8 mouse cellular contexts compared by ENCODE assay signal in the genomic region with DNA sequence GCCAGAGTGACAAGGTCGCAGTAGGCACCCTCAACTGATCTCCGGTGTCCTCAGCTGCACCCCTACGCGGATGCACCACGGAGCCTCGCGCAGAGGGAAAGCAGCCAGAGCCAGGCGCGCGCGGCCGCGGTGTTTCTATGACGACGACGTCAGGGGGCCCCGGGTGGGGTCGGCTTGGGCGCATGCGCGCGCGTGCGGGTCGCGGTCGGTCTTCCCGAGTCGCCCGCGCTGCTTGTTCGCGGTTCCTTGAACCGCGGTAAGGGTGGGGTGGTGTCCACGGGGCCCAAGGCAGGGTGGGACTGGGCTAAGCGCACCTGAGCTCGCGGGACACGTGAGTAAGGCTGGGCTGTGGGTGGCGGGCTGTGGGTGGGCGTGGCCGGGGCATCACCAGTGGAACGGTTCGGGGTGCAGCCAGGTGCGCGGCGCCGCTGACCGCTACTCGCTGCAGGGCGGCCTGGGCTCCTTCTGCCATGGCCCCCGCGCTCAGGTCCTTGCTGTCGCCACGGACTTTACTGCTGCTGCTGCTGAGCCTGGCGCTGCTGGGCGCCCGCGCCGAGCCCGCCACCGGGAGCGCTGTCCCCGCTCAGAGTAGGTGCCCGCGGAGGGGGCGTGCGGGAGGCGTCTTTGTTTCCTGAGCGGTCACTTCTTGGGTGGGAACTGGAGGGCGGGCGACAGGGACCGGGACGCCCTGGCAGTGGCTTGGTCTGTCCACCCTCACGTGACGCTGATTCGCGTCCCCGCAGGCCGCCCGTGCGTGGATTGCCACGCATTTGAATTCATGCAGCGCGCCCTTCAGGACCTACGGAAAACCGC. TPM values are rescaled to one million over a fixed set of nuclear protein-coding genes. Genes with fewer than 3 reads are reported as not detected.
DNase-seq lines count a peak whose midpoint lies in the region; ATAC-seq and TF ChIP-seq lines count a peak whose summit lies in the region.

A gene (plus strand): TSS at position 125 of the 813 bp plus-strand sequence.

- 0% methylated on average over 83 of the region's 88 CpGs for WGBS in forebrain, embryonic 13.5 days
- under 1% methylated on average over 88 of the region's 88 CpGs for WGBS in heart, postnatal 0 days
- WGBS in liver, postnatal 0 days (ENCODE audit: insufficient replicate concordance) = under 1% methylated on average over 83 of the region's 88 CpGs

- H3K36me3 ChIP-seq in ES-Bruce4 (ENCODE audit: control insufficient read depth, insufficient read depth, low read length, poor library complexity, severe bottlenecking) = no peaks in the 10 kb centered on the region
- peaks cover 19% of the 10 kb centered on the region for H3K36me3 ChIP-seq in forebrain, embryonic 13.5 days (ENCODE audit: poor library complexity, severe bottlenecking)
- H3K36me3 ChIP-seq in heart, postnatal 0 days (replicated peaks; ENCODE audit: control insufficient read depth, insufficient read depth, low read length) = no peaks in the 10 kb centered on the region
- no peaks in the 10 kb centered on the region for H3K36me3 ChIP-seq in liver, postnatal 0 days (replicated peaks; ENCODE audit: insufficient read depth, low read length)

- H3K4me3 ChIP-seq in ES-Bruce4 (ENCODE audit: low read depth, low read length) = peak within 1 kb of the TSS; percentile 79
- peak within 1 kb of the TSS; percentile 57 for H3K4me3 ChIP-seq in brown adipose tissue, adult 24 weeks (ENCODE audit: insufficient read depth, low read depth, low read length)
- H3K4me3 ChIP-seq in forebrain, embryonic 13.5 days = peak within 1 kb of the TSS; percentile 96
- H3K4me3 ChIP-seq in heart, postnatal 0 days (ENCODE audit: low read depth, low read length) = peak within 1 kb of the TSS; percentile 82
- H3K4me3 ChIP-seq in liver, postnatal 0 days (ENCODE audit: low read depth, low read length) = peak within 1 kb of the TSS; percentile 64

- peak within 1 kb of the TSS; percentile 45 for H3K9ac ChIP-seq in ES-Bruce4 (ENCODE audit: low read depth, poor library complexity, severe bottlenecking)
- H3K9ac ChIP-seq in forebrain, embryonic 13.5 days = peak within 1 kb of the TSS; percentile 94
- peak within 1 kb of the TSS; percentile 53 for H3K9ac ChIP-seq in heart, postnatal 0 days (replicated peaks; ENCODE audit: low read depth, low read length)
- H3K9ac ChIP-seq in liver, postnatal 0 days (replicated peaks) = peak within 1 kb of the TSS; percentile 41

- TF ChIP-seq CTCF in ES-Bruce4 (IDR thresholded peaks at IDR 0.05; ENCODE audit: low read depth, low read length) = no peak
- TF ChIP-seq CTCF in heart, postnatal 0 days (IDR thresholded peaks at IDR 0.05; ENCODE audit: low read depth) = no peak; the same call in 1 of the 2 replicates
- peak; percentile 36 for TF ChIP-seq CTCF in liver, postnatal 0 days (IDR thresholded peaks at IDR 0.05; ENCODE audit: low read depth)

- H3K4me2 ChIP-seq in forebrain, embryonic 13.5 days = peak within 1 kb of the TSS; percentile 89
- peak within 1 kb of the TSS; percentile 96 for H3K4me2 ChIP-seq in heart, postnatal 0 days (ENCODE audit: low read depth, low read length)
- H3K4me2 ChIP-seq in liver, postnatal 0 days (ENCODE audit: low read depth, low read length) = peak within 1 kb of the TSS; percentile 87

- H3K27me3 ChIP-seq in ES-Bruce4 (ENCODE audit: control insufficient read depth, insufficient read depth, low read length, poor library complexity, severe bottlenecking) = peaks cover 3% of the 10 kb centered on the region; the same call in 1 of the 2 replicates
- no peaks in the 10 kb centered on the region for H3K27me3 ChIP-seq in forebrain, embryonic 13.5 days
- H3K27me3 ChIP-seq in heart, postnatal 0 days (ENCODE audit: control insufficient read depth, insufficient read depth, low read length) = peaks cover 17% of the 10 kb centered on the region
- H3K27me3 ChIP-seq in liver, postnatal 0 days (ENCODE audit: insufficient read depth, low read length) = peaks cover 25% of the 10 kb centered on the region

- no peaks in the 10 kb centered on the region; the same call in 1 of the 2 replicates for H3K9me3 ChIP-seq in ES-Bruce4 (replicated peaks; ENCODE audit: control insufficient read depth, insufficient read depth, low read length, poor library complexity, severe bottlenecking)
- no peaks in the 10 kb centered on the region for H3K9me3 ChIP-seq in forebrain, embryonic 13.5 days (replicated peaks)
- no peaks in the 10 kb centered on the region for H3K9me3 ChIP-seq in heart, postnatal 0 days (replicated peaks; ENCODE audit: control insufficient read depth, low read length)
- no peaks in the 10 kb centered on the region for H3K9me3 ChIP-seq in liver, postnatal 0 days (ENCODE audit: low read length)

- peak; percentile 91 for ATAC-seq in forebrain, embryonic 13.5 days
- peak; percentile 83 for ATAC-seq in heart, postnatal 0 days (ENCODE audit: insufficient read depth, low read depth)
- ATAC-seq in liver, postnatal 0 days = peak; percentile 56
- ATAC-seq in neutrophil, adult 5-6 weeks (ENCODE audit: extremely low read depth, insufficient number of reproducible peaks, low FRiP score, poor library complexity, severe bottlenecking) = 0 out of 2 replicates have a peak, but pooled peaks have one; percentile 10

- TF ChIP-seq POLR2A in ES-Bruce4 (IDR thresholded peaks at IDR 0.05; ENCODE audit: insufficient read depth, low read length) = no peak

- no peaks in the 10 kb centered on the region for H3K4me1 ChIP-seq in ES-Bruce4 (ENCODE audit: control insufficient read depth, insufficient read depth, low read length)
- H3K4me1 ChIP-seq in brown adipose tissue, adult 24 weeks (ENCODE audit: control insufficient read depth, insufficient read depth, insufficient read length, low read length) = no peaks in the 10 kb centered on the region
- H3K4me1 ChIP-seq in forebrain, embryonic 13.5 days = peaks cover 31% of the 10 kb centered on the region
- H3K4me1 ChIP-seq in heart, postnatal 0 days (ENCODE audit: control insufficient read depth, insufficient read depth) = 0 out of 2 replicates have a peak, but pooled peaks cover 4% of the 10 kb centered on the region
- H3K4me1 ChIP-seq in liver, postnatal 0 days (ENCODE audit: insufficient read depth) = peaks cover 8% of the 10 kb centered on the region; the same call in 1 of the 2 replicates

- TF ChIP-seq EP300 in ES-Bruce4 (IDR thresholded peaks at IDR 0.05; ENCODE audit: insufficient read depth, low read depth, low read length) = no peak
- no peak for TF ChIP-seq EP300 in heart, postnatal 0 days (IDR thresholded peaks at IDR 0.05; ENCODE audit: low read depth)
- no peak for TF ChIP-seq EP300 in liver, postnatal 0 days (IDR thresholded peaks at IDR 0.05; ENCODE audit: low read depth)

- peak; percentile 66 for DNase-seq in heart, postnatal 0 days (ENCODE audit: low spot score)
- DNase-seq in layer of hippocampus, adult 18-20 months (ENCODE audit: low spot score in 2 of 2) = peak; percentile 88 to 92
- DNase-seq in liver, postnatal 0 days = peak; percentile 70
- DNase-seq in thymus, postnatal 10 days (ENCODE audit: low spot score in 2 of 2) = peak; percentile 81 to 91

- H3K27ac ChIP-seq in ES-Bruce4 (ENCODE audit: insufficient read depth, low read length) = no peak within 1 kb of the TSS
- H3K27ac ChIP-seq in brown adipose tissue, adult 24 weeks (replicated peaks; ENCODE audit: low read depth, low read length) = no peak within 1 kb of the TSS
- H3K27ac ChIP-seq in forebrain, embryonic 13.5 days = peak within 1 kb of the TSS; percentile 88
- H3K27ac ChIP-seq in heart, postnatal 0 days (ENCODE audit: low read depth) = peak within 1 kb of the TSS; percentile 8; the same call in 1 of the 2 replicates
- H3K27ac ChIP-seq in liver, postnatal 0 days (ENCODE audit: low read depth) = no peak within 1 kb of the TSS

RNA-seq across cellular contexts. Expression of the gene that starts here (rescaled TPM):
- polyA plus RNA-seq in ES-Bruce4 (2011; ENCODE audit: insufficient read depth, insufficient read length, low read depth, missing spikeins) = 1.9 and 3.1 TPM in 2 replicates
- 2.5 TPM in 1 of 2 replicates, not detected in the other for polyA plus RNA-seq in brown adipose tissue, adult 24 weeks (2012; ENCODE audit: insufficient read depth, insufficient read length, missing spikeins)
- 477 and 493 TPM in 2 replicates for polyA plus RNA-seq in forebrain, embryonic 13.5 days (2015; fragmentation: Nextera tagmentation; extraction: Ambion mirVana)
- total RNA-seq in heart, postnatal 0 days (2014; rRNA removed; ENCODE audit: low replicate concordance) = 5.6 and 40.2 TPM in 2 replicates
- 37.3 and 40.8 TPM in 2 replicates for polyA plus RNA-seq in heart, postnatal 0 days (2015; fragmentation: Nextera tagmentation; extraction: Ambion mirVana)
- total RNA-seq in layer of hippocampus, adult 18-20 months (2021) = 10 to 100 TPM; 62.2 to 63.7 TPM
- polyA plus RNA-seq in liver, postnatal 0 days (2015; fragmentation: Nextera tagmentation; extraction: Ambion mirVana) = 3.6 and 6.0 TPM in 2 replicates
- total RNA-seq in neutrophil, adult 5-6 weeks (2017) = not detected in 2 replicates

Comparison
In these comparisons a context has a peak if more than half of its experiments do, and no peak if none do; other contexts are left out.
1. RNA of the gene that starts here (polyA plus RNA-seq): 477 to 493 TPM in forebrain, embryonic 13.5 days; 37.3 to 40.8 TPM in heart, postnatal 0 days, 3.6 to 6.0 TPM in liver, postnatal 0 days, 2.5 TPM in brown adipose tissue, adult 24 weeks and 1.9 to 3.1 TPM in ES-Bruce4; every median in the first group is over 10 times any median in the second.
2. Peak in ATAC-seq in neutrophil, adult 5-6 weeks; RNA of the gene not detected or under 1 TPM.
3. H3K27ac ChIP-seq: peak in forebrain, embryonic 13.5 days (single experiment) and heart, postnatal 0 days (single experiment); none in ES-Bruce4 (single experiment), brown adipose tissue, adult 24 weeks (single experiment) and liver, postnatal 0 days (single experiment).
4. H3K9ac ChIP-seq: peak in every context shown above with its lines; median percentile 94 in forebrain, embryonic 13.5 days; 53 in heart, postnatal 0 days; 45 in ES-Bruce4; 41 in liver, postnatal 0 days.
5. ATAC-seq: peak in every context shown above with its lines; median percentile 91 in forebrain, embryonic 13.5 days; 83 in heart, postnatal 0 days; 56 in liver, postnatal 0 days; 10 in neutrophil, adult 5-6 weeks.
6. Peak in every context shown above with its lines, with median percentiles within 50 percentile points of each other: H3K4me3 ChIP-seq, H3K4me2 ChIP-seq and DNase-seq.